Mouse (Mus musculus) neural tube, embryonic 13.5 days (tissue): ENCODE measurements around the gene Kcnq5. TPM values are rescaled to one million over a fixed set of nuclear protein-coding genes. Genes with fewer than 3 reads are reported as not detected.
"Not testable (repeated sequence)": the region's sequence is repeated elsewhere in the genome, so short reads cannot be mapped to it uniquely, and the experiment has no call there.

Experiments
- ATAC-seq: fragments of 200-750 bp; cut with Nextera tagmentation; 2 replicates; pipeline ENCODE4 v1.8.0; 2017; ENCODE audit warnings: low read depth, mild to moderate bottlenecking, moderate TSS enrichment, moderate library complexity
- H3K27ac ChIP-seq: fragments of 300-500 bp; sonication (generic); replicated peaks from 2 replicates; pipeline ENCODE4 v1.5.1; 2015; ENCODE audit warnings: moderate library complexity, mild to moderate bottlenecking, inconsistent platforms
- H3K27me3 ChIP-seq: fragments of 300-500 bp; sonication (generic); 2 replicates; pipeline ENCODE4 v1.6.1; 2015; ENCODE audit warnings: mild to moderate bottlenecking, inconsistent platforms
- H3K36me3 ChIP-seq: fragments of 300-500 bp; sonication (generic); 2 replicates; pipeline ENCODE4 v1.6.1; 2015; ENCODE audit warnings: mild to moderate bottlenecking, inconsistent platforms
- H3K4me1 ChIP-seq: fragments of 300-500 bp; sonication (generic); replicated peaks from 2 replicates; pipeline ENCODE4 v1.6.1; 2015; ENCODE audit warnings: inconsistent platforms
- H3K4me2 ChIP-seq: fragments of 300-500 bp; sonication (generic); 2 replicates; pipeline ENCODE4 v1.6.1; 2015; ENCODE audit warnings: inconsistent platforms, mild to moderate bottlenecking, moderate library complexity
- H3K4me3 ChIP-seq: fragments of 300-500 bp; sonication (generic); 2 replicates; pipeline ENCODE4 v1.5.1; 2015; ENCODE audit warnings: mild to moderate bottlenecking, inconsistent platforms
- H3K9ac ChIP-seq: fragments of 300-500 bp; sonication (generic); 2 replicates; pipeline ENCODE4 v1.6.1; 2015; ENCODE audit warnings: moderate library complexity, mild to moderate bottlenecking, inconsistent platforms
- H3K9me3 ChIP-seq: fragments of 300-500 bp; sonication (generic); 2 replicates; pipeline ENCODE4 v1.6.1; 2016; ENCODE audit warnings: inconsistent platforms
- WGBS: fragments of 180-500 bp; shearing (Covaris S2); methylation state at CpG from one replicate; pipeline ENCODE4 v1.1.7; 2015; 5-methylcytosine and 5-hydroxymethylcytosine counted together
- polyA plus RNA-seq: library from polyadenylated mRNA; unstranded; fragments of >200 nt; fragmentation: Nextera tagmentation; extraction: Ambion mirVana; gene quantifications from 2 replicates; pipeline ENCODE4 v1.2.1, GENCODE M21; 2015

The Kcnq5 gene
- polyA plus RNA-seq, 1 experiment from 2014 or later = 1.4 TPM

GRCm38 (mm10) chr1:21368031-21368430 lies 593.7 kb downstream of the Kcnq5 start, which contains the start of gene Khdc1c:
Gene Khdc1c (plus strand): TSS chr1:21368331.
- H3K4me3 ChIP-seq, H3K4me2 ChIP-seq, H3K9me3 ChIP-seq, H3K27ac ChIP-seq, H3K4me1 ChIP-seq, H3K9ac ChIP-seq, ATAC-seq, H3K36me3 ChIP-seq, H3K27me3 ChIP-seq: not testable (repeated sequence)
- WGBS = 81% methylated on average over 1 of the region's 1 CpGs

- 78% methylated on average over 2 of the region's 2 CpGs for WGBS
- H3K9ac ChIP-seq = no peak within 1 kb of the TSS
- H3K36me3 ChIP-seq = no peaks in the 10 kb centered on the region
- H3K4me3 ChIP-seq = no peak within 1 kb of the TSS
- no peak within 1 kb of the TSS for H3K27ac ChIP-seq
- H3K4me1 ChIP-seq = no peaks in the 10 kb centered on the region
- no peaks in the 10 kb centered on the region for H3K9me3 ChIP-seq
- no peaks in the 10 kb centered on the region for H3K27me3 ChIP-seq
- H3K4me2 ChIP-seq = no peak within 1 kb of the TSS
- no peak for ATAC-seq
Observed at GRCm38 (mm10) chr1:21349341-21349740, 612.4 kb downstream of the Kcnq5 start, which contains the start of gene Khdc1a. Gene Khdc1a (plus strand): TSS chr1:21349641.
